Comparison of ENCODE assay signal across 26 mouse cellular contexts in the genomic region with DNA sequence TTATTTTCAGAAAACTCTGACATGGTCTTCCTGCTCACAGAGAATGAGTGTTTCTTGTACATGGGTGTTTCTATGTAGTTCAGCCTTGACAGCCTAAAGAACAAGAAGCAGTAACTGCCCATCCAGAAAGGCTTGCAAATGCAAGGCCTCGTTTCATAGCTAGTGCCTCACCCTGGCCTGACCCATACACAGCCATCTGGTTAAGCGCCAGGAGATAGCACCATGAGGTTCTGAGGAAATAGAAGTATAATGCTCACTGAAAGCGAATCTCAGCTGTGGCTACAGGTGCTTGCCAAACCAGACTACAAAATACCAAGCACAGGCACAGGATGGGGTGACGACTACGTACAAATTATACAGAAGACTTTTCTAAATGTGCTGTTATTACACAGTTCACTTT.
"Had no signal": no experiment of that assay in that cellular context is flagged by ENCODE, and none has a peak within 500 bp of the region (broad histone marks: within the 10 kb centered on the region; RNA-seq: fewer than 3 reads in every experiment).

No protein-coding gene starts in this region.

- H3K27ac ChIP-seq: gastrocnemius, adult 2 months; heart, adult 2 months; hindbrain, embryonic 10.5 days; hindbrain, embryonic 13.5 days; hindbrain, embryonic 15.5 days; intestine, embryonic 15.5 days; layer of hippocampus, adult 2 months; left cerebral cortex, adult 2 months; limb, embryonic 10.5 days; limb, embryonic 12.5 days; liver, embryonic 13.5 days; liver, embryonic 15.5 days had no signal

- H3K9me3 ChIP-seq: hindbrain, embryonic 10.5 days; hindbrain, embryonic 13.5 days; hindbrain, embryonic 15.5 days; intestine, embryonic 15.5 days; limb, embryonic 10.5 days; limb, embryonic 12.5 days; liver, embryonic 13.5 days; liver, embryonic 15.5 days had no signal

- H3K4me2 ChIP-seq: heart, embryonic 11.5 days; hindbrain, embryonic 13.5 days; hindbrain, embryonic 15.5 days; intestine, embryonic 15.5 days; limb, embryonic 12.5 days; liver, embryonic 11.5 days; liver, embryonic 13.5 days; liver, embryonic 15.5 days had no signal

- DNase-seq: gastrocnemius, adult 2 months; gastrocnemius, postnatal 10 days; gastrocnemius, postnatal 25 days; heart, adult 2 months; heart, postnatal 10 days; heart, postnatal 4 days; kidney, adult 18-20 months; kidney, adult 8-10 months; kidney, postnatal 10 days; kidney, postnatal 25 days; kidney, postnatal 4 days; liver; liver, embryonic 13.5 days had no signal

- H3K9ac ChIP-seq: hindbrain, embryonic 13.5 days; hindbrain, embryonic 15.5 days; intestine, embryonic 15.5 days; limb, embryonic 12.5 days; liver, embryonic 13.5 days; liver, embryonic 15.5 days had no signal

- H3K27me3 ChIP-seq: hindbrain, embryonic 13.5 days; hindbrain, embryonic 15.5 days; intestine, embryonic 15.5 days; limb, embryonic 12.5 days; liver, embryonic 13.5 days; liver, embryonic 15.5 days had no signal

- ATAC-seq: inflammation-experienced regulatory T-cells, adult 6 months; intestine, embryonic 15.5 days; intestine, postnatal 0 days had no signal

- H3K36me3 ChIP-seq: hindbrain, embryonic 10.5 days; hindbrain, embryonic 13.5 days; hindbrain, embryonic 15.5 days; intestine, embryonic 15.5 days; limb, embryonic 10.5 days; limb, embryonic 12.5 days; liver, embryonic 15.5 days had no signal

- H3K4me3 ChIP-seq: gastrocnemius, adult 2 months; heart, adult 2 months; hindbrain, embryonic 10.5 days; hindbrain, embryonic 13.5 days; hindbrain, embryonic 15.5 days; intestine, embryonic 15.5 days; layer of hippocampus, adult 2 months; left cerebral cortex, adult 2 months; limb, embryonic 10.5 days; limb, embryonic 12.5 days; liver, embryonic 13.5 days; liver, embryonic 15.5 days had no signal

- H3K4me1 ChIP-seq: hindbrain, embryonic 15.5 days; intestine, embryonic 15.5 days; liver, embryonic 15.5 days had no signal
